Mouse (Mus musculus): ENCODE measurements around the gene Tnr. TPM values are rescaled to one million over a fixed set of nuclear protein-coding genes. Genes with fewer than 3 reads are reported as not detected.

Tnr gene
- polyA plus RNA-seq, 1 experiment from 2014 or later, result not detected

- Histone ChIP-seq H3K27ac (ENCODE audit: low read depth, low read length) (no peak overlapping the region), H3K4me3 (ENCODE audit: low read length) (no peak overlapping the region), H3K9me3 (ENCODE audit: control insufficient read depth, low read length) (no peaks in the 10 kb centered on the region), H3K9ac (ENCODE audit: low read depth, low read length) (no peak overlapping the region), H3K36me3 (ENCODE audit: control insufficient read depth, insufficient read depth, low read length) (no peaks in the 10 kb centered on the region), H3K4me1 (ENCODE audit: control insufficient read depth, insufficient read depth, low read length) (no peaks in the 10 kb centered on the region), H3K4me2 (replicated peaks; ENCODE audit: low read depth, low read length) (no peak overlapping the region), H3K27me3 (ENCODE audit: control insufficient read depth, insufficient read depth, low read length) (no peaks in the 10 kb centered on the region)
- ATAC-seq (ENCODE audit: low FRiP score, low TSS enrichment), result no peak
- WGBS, result 92% methylated on average over 4 of the region's 4 CpGs
These were observed 90.0 kb downstream of the Tnr start for GRCm38 (mm10) chr1:159613561-159613960.

- Histone ChIP-seq H3K36me3 (ENCODE audit: control insufficient read depth, insufficient read depth, low read length) (no peaks in the 10 kb centered on the region), H3K27me3 (ENCODE audit: control insufficient read depth, insufficient read depth, low read length) (no peaks in the 10 kb centered on the region), H3K27ac (ENCODE audit: low read depth, low read length) (no peak overlapping the region), H3K9ac (ENCODE audit: low read depth, low read length) (no peak overlapping the region), H3K4me3 (ENCODE audit: low read length) (no peak overlapping the region), H3K4me1 (ENCODE audit: control insufficient read depth, insufficient read depth, low read length) (no peaks in the 10 kb centered on the region), H3K4me2 (replicated peaks; ENCODE audit: low read depth, low read length) (no peak overlapping the region), H3K9me3 (ENCODE audit: control insufficient read depth, low read length) (no peaks in the 10 kb centered on the region)
- no peak for ATAC-seq (ENCODE audit: low FRiP score, low TSS enrichment)
- 78% methylated on average over 6 of the region's 6 CpGs for WGBS
These were observed 90.6 kb downstream of the Tnr start for GRCm38 (mm10) chr1:159614062-159614601.

- H3K4me1 ChIP-seq (ENCODE audit: control insufficient read depth, insufficient read depth, low read length), result no peaks in the 10 kb centered on the region
- no peak overlapping the region for H3K4me3 ChIP-seq (ENCODE audit: low read length)
- no peaks in the 10 kb centered on the region for H3K36me3 ChIP-seq (ENCODE audit: control insufficient read depth, insufficient read depth, low read length)
- 53% methylated on average over 16 of the region's 16 CpGs for WGBS
- no peaks in the 10 kb centered on the region for H3K27me3 ChIP-seq (ENCODE audit: control insufficient read depth, insufficient read depth, low read length)
- ATAC-seq (ENCODE audit: low FRiP score, low TSS enrichment), result no peak
- no peaks in the 10 kb centered on the region for H3K9me3 ChIP-seq (ENCODE audit: control insufficient read depth, low read length)
- no peak overlapping the region for H3K4me2 ChIP-seq (replicated peaks; ENCODE audit: low read depth, low read length)
- H3K27ac ChIP-seq (ENCODE audit: low read depth, low read length), result no peak overlapping the region
- H3K9ac ChIP-seq (ENCODE audit: low read depth, low read length), result no peak overlapping the region
These were observed 91.3 kb downstream of the Tnr start for GRCm38 (mm10) chr1:159614644-159615431.

GRCm38 (mm10) chr1:159615686-159616085 is 92.1 kb downstream of the Tnr start:
- no peak overlapping the region for H3K4me2 ChIP-seq (replicated peaks; ENCODE audit: low read depth, low read length)
- no peak for ATAC-seq (ENCODE audit: low FRiP score, low TSS enrichment)

GRCm38 (mm10) chr1:159619205-159619604 is 95.6 kb downstream of the Tnr start:
- 83% methylated on average over 2 of the region's 2 CpGs for WGBS
- no peak for ATAC-seq (ENCODE audit: low FRiP score, low TSS enrichment)
- Histone ChIP-seq H3K4me1 (ENCODE audit: control insufficient read depth, insufficient read depth, low read length) (no peaks in the 10 kb centered on the region), H3K27ac (ENCODE audit: low read depth, low read length) (no peak overlapping the region), H3K4me2 (replicated peaks; ENCODE audit: low read depth, low read length) (no peak overlapping the region), H3K27me3 (ENCODE audit: control insufficient read depth, insufficient read depth, low read length) (no peaks in the 10 kb centered on the region), H3K9me3 (ENCODE audit: control insufficient read depth, low read length) (no peaks in the 10 kb centered on the region), H3K36me3 (ENCODE audit: control insufficient read depth, insufficient read depth, low read length) (no peaks in the 10 kb centered on the region), H3K9ac (ENCODE audit: low read depth, low read length) (no peak overlapping the region), H3K4me3 (ENCODE audit: low read length) (no peak overlapping the region)

More at GRCm38 (mm10) chr1:159615686-159616085, 92.1 kb downstream of the Tnr start:
- Histone ChIP-seq H3K9me3 (ENCODE audit: control insufficient read depth, low read length) (no peaks in the 10 kb centered on the region), H3K36me3 (ENCODE audit: control insufficient read depth, insufficient read depth, low read length) (no peaks in the 10 kb centered on the region), H3K4me3 (ENCODE audit: low read length) (no peak overlapping the region), H3K27me3 (ENCODE audit: control insufficient read depth, insufficient read depth, low read length) (no peaks in the 10 kb centered on the region), H3K9ac (ENCODE audit: low read depth, low read length) (no peak overlapping the region), H3K27ac (ENCODE audit: low read depth, low read length) (no peak overlapping the region), H3K4me1 (ENCODE audit: control insufficient read depth, insufficient read depth, low read length) (no peaks in the 10 kb centered on the region)
- WGBS, result 64% methylated on average over 4 of the region's 4 CpGs

- no peak overlapping the region for H3K4me3 ChIP-seq (ENCODE audit: low read length)
- H3K27me3 ChIP-seq (ENCODE audit: control insufficient read depth, insufficient read depth, low read length), result no peaks in the 10 kb centered on the region
- no peaks in the 10 kb centered on the region for H3K4me1 ChIP-seq (ENCODE audit: control insufficient read depth, insufficient read depth, low read length)
- no peak overlapping the region for H3K9ac ChIP-seq (ENCODE audit: low read depth, low read length)
- no peak for ATAC-seq (ENCODE audit: low FRiP score, low TSS enrichment)
- H3K4me2 ChIP-seq (replicated peaks; ENCODE audit: low read depth, low read length), result no peak overlapping the region
- H3K9me3 ChIP-seq (ENCODE audit: control insufficient read depth, low read length), result no peaks in the 10 kb centered on the region
- no peaks in the 10 kb centered on the region for H3K36me3 ChIP-seq (ENCODE audit: control insufficient read depth, insufficient read depth, low read length)
- no peak overlapping the region for H3K27ac ChIP-seq (ENCODE audit: low read depth, low read length)
- 55% methylated on average over 1 of the region's 1 CpGs for WGBS
These were observed 97.8 kb downstream of the Tnr start for GRCm38 (mm10) chr1:159621321-159621720.

GRCm38 (mm10) chr1:159629119-159629518 is 105.5 kb downstream of the Tnr start:
- no peaks in the 10 kb centered on the region for H3K36me3 ChIP-seq (ENCODE audit: control insufficient read depth, insufficient read depth, low read length)
- no peak overlapping the region for H3K9ac ChIP-seq (ENCODE audit: low read depth, low read length)
- H3K9me3 ChIP-seq (ENCODE audit: control insufficient read depth, low read length), result no peaks in the 10 kb centered on the region
- H3K4me3 ChIP-seq (ENCODE audit: low read length), result no peak overlapping the region
- no peak overlapping the region for H3K27ac ChIP-seq (ENCODE audit: low read depth, low read length)
- ATAC-seq (ENCODE audit: low FRiP score, low TSS enrichment), result no peak
- H3K27me3 ChIP-seq (ENCODE audit: control insufficient read depth, insufficient read depth, low read length), result no peaks in the 10 kb centered on the region
- no peak overlapping the region for H3K4me2 ChIP-seq (replicated peaks; ENCODE audit: low read depth, low read length)
- H3K4me1 ChIP-seq (ENCODE audit: control insufficient read depth, insufficient read depth, low read length), result no peaks in the 10 kb centered on the region
- 77% methylated on average over 3 of the region's 3 CpGs for WGBS

- 79% methylated on average over 5 of the region's 5 CpGs for WGBS
- Histone ChIP-seq H3K9me3 (ENCODE audit: control insufficient read depth, low read length) (no peaks in the 10 kb centered on the region), H3K27me3 (ENCODE audit: control insufficient read depth, insufficient read depth, low read length) (no peaks in the 10 kb centered on the region), H3K9ac (ENCODE audit: low read depth, low read length) (no peak overlapping the region), H3K4me2 (replicated peaks; ENCODE audit: low read depth, low read length) (no peak overlapping the region), H3K27ac (ENCODE audit: low read depth, low read length) (no peak overlapping the region), H3K4me3 (ENCODE audit: low read length) (no peak overlapping the region), H3K36me3 (ENCODE audit: control insufficient read depth, insufficient read depth, low read length) (no peaks in the 10 kb centered on the region), H3K4me1 (ENCODE audit: control insufficient read depth, insufficient read depth, low read length) (no peaks in the 10 kb centered on the region)
- ATAC-seq (ENCODE audit: low FRiP score, low TSS enrichment), result no peak
These were observed 106.4 kb downstream of the Tnr start for GRCm38 (mm10) chr1:159629822-159630589.

- Histone ChIP-seq H3K27ac (ENCODE audit: low read depth, low read length) (no peak overlapping the region), H3K4me2 (replicated peaks; ENCODE audit: low read depth, low read length) (no peak overlapping the region), H3K9me3 (ENCODE audit: control insufficient read depth, low read length) (no peaks in the 10 kb centered on the region), H3K9ac (ENCODE audit: low read depth, low read length) (no peak overlapping the region), H3K4me3 (ENCODE audit: low read length) (no peak overlapping the region), H3K27me3 (ENCODE audit: control insufficient read depth, insufficient read depth, low read length) (no peaks in the 10 kb centered on the region), H3K4me1 (ENCODE audit: control insufficient read depth, insufficient read depth, low read length) (no peaks in the 10 kb centered on the region), H3K36me3 (ENCODE audit: control insufficient read depth, insufficient read depth, low read length) (no peaks in the 10 kb centered on the region)
- WGBS, result 84% methylated on average over 3 of the region's 3 CpGs
- no peak for ATAC-seq (ENCODE audit: low FRiP score, low TSS enrichment)
These were observed 109.0 kb downstream of the Tnr start for GRCm38 (mm10) chr1:159632558-159632957.

Measured in kidney, embryonic 14.5 days (tissue).